Mouse (Mus musculus): ENCODE results near the gene Ank3. TPM values are rescaled to one million over a fixed set of nuclear protein-coding genes. Genes with fewer than 3 reads are reported as not detected.

Gene Ank3
- polyA plus RNA-seq, 1 experiment from 2014 or later: 60.0 TPM

DNA sequence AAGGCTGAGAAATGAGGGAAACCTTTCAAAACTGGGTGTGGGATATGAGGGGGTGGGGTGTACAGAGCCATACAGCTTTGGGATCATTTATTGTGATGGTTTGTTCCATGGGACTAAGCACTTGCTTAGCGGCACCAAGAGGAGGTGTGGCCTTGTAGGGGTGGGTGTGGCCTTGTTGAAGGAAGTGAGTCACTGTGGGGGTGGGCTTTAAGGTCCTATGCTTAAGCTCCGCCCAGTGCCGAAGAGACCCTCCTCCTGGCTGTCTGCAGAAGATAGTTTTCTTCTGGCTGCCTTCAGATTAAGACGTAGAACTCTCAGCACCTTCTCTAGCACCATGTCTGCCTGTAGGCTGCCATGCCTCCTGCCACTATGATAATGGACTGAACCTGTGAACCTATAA is 9.1 kb upstream of the Ank3 start:
- H3K27ac ChIP-seq (ENCODE audit: low read depth, low read length): no peak overlapping the region
- H3K9ac ChIP-seq (ENCODE audit: low read length): no peak overlapping the region
- H3K9me3 ChIP-seq (replicated peaks; ENCODE audit: control insufficient read depth, low read length): no peaks in the 10 kb centered on the region
- DNase-seq (ENCODE audit: low spot score): no peak
- H3K27me3 ChIP-seq (replicated peaks; ENCODE audit: control insufficient read depth, insufficient read depth, low read length): no peaks in the 10 kb centered on the region
- H3K36me3 ChIP-seq (ENCODE audit: control insufficient read depth, insufficient read depth, low read length): no peaks in the 10 kb centered on the region
- H3K4me3 ChIP-seq (ENCODE audit: low read depth, low read length): no peak overlapping the region
- no peaks in the 10 kb centered on the region for H3K4me1 ChIP-seq (ENCODE audit: control insufficient read depth, insufficient read depth, low read length)
- WGBS: 91% methylated on average over 4 of the region's 4 CpGs
- H3K4me2 ChIP-seq (ENCODE audit: low read length): no peak overlapping the region
- ATAC-seq: no peak

DNA sequence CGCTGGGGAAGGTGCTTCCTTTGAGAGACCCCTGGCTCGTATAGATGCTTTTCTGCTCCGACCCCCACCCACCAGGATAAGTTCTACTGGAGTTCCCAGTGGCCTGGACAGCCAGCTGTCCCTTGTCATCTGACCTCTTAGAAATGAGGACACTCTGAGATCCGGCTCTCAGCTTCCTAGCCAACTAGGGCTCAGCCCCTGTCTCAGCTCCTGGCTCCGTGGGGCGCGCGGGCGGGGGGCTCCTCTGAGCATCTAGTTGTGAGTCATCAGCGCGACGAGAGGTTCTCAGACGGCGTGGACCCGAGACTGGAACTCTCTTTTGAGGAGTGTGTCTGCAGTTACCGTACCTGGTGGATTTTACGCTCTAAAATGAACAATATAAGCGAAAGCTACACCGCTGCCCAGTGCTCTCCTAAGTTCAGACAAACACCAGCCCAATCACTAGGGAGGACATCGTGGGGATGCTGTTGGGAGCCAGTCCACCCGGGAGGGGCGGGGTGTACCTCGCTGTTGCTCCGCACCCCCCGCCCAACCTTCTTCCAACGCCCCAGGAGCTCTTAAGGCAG is 293 bp upstream of the Ank3 start:
- peak overlapping the region; percentile 100 for H3K4me2 ChIP-seq (ENCODE audit: low read length)
- DNase-seq (ENCODE audit: low spot score): peak; percentile 22
- no peaks in the 10 kb centered on the region for H3K9me3 ChIP-seq (replicated peaks; ENCODE audit: control insufficient read depth, low read length)
- H3K27ac ChIP-seq (ENCODE audit: low read depth, low read length): no peak overlapping the region
- ATAC-seq: peak; percentile 35
- peak overlapping the region; percentile 57 for H3K9ac ChIP-seq (ENCODE audit: low read length)
- peaks cover 8% of the 10 kb centered on the region; the same call in 1 of the 2 replicates for H3K4me1 ChIP-seq (ENCODE audit: control insufficient read depth, insufficient read depth, low read length)
- peaks cover 31% of the 10 kb centered on the region for H3K27me3 ChIP-seq (replicated peaks; ENCODE audit: control insufficient read depth, insufficient read depth, low read length)
- H3K36me3 ChIP-seq (ENCODE audit: control insufficient read depth, insufficient read depth, low read length): no peaks in the 10 kb centered on the region
- WGBS: under 1% methylated on average over 26 of the region's 26 CpGs
- peak overlapping the region; percentile 56 for H3K4me3 ChIP-seq (ENCODE audit: low read depth, low read length)

DNA sequence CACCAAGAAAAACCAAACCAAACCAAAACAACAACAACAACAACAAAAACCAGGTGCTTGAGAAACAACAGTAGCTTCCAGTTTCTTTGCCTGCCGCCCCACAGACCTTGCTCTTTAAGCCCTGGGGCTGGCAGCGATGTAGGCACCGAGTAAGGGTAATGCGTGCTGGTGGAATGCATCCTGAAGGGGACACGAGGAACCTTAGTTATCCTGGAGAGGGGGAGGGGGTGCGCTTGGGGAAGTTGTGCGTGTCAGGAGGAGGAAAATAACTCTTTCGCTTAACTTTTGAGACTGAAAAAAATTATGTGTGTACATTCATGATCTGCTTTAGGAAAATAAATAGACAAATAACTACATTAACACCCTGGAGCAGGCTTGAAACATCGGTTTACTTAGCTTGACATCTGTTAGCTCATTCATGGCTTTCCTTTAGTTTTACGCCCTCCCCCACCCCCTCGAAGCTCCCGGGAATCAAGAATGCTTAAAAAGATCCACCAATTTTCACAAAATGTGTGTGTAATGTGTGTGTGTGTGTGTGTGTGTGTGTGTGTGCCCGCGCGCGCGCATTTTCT is 1.3 kb downstream of the Ank3 start:
- H3K9me3 ChIP-seq (replicated peaks; ENCODE audit: control insufficient read depth, low read length): no peaks in the 10 kb centered on the region
- H3K27me3 ChIP-seq (replicated peaks; ENCODE audit: control insufficient read depth, insufficient read depth, low read length): peaks cover 31% of the 10 kb centered on the region
- peak overlapping the region; percentile 56 for H3K4me3 ChIP-seq (ENCODE audit: low read depth, low read length)
- peaks cover 8% of the 10 kb centered on the region; the same call in 1 of the 2 replicates for H3K4me1 ChIP-seq (ENCODE audit: control insufficient read depth, insufficient read depth, low read length)
- DNase-seq (ENCODE audit: low spot score) (peak; percentile 48), ATAC-seq (no peak)
- H3K9ac ChIP-seq (ENCODE audit: low read length): no peak overlapping the region
- H3K27ac ChIP-seq (ENCODE audit: low read depth, low read length): no peak overlapping the region
- WGBS: 2% methylated on average over 17 of the region's 17 CpGs
- peak overlapping the region; percentile 100 for H3K4me2 ChIP-seq (ENCODE audit: low read length)
- H3K36me3 ChIP-seq (ENCODE audit: control insufficient read depth, insufficient read depth, low read length): no peaks in the 10 kb centered on the region

GRCm38 (mm10) chr10:69405431-69405830 is 6.9 kb downstream of the Ank3 start:
- Histone ChIP-seq H3K27ac (ENCODE audit: low read depth, low read length) (no peak overlapping the region), H3K9me3 (replicated peaks; ENCODE audit: control insufficient read depth, low read length) (no peaks in the 10 kb centered on the region), H3K4me3 (ENCODE audit: low read depth, low read length) (no peak overlapping the region), H3K4me2 (ENCODE audit: low read length) (no peak overlapping the region), H3K36me3 (ENCODE audit: control insufficient read depth, insufficient read depth, low read length) (no peaks in the 10 kb centered on the region), H3K4me1 (ENCODE audit: control insufficient read depth, insufficient read depth, low read length) (peaks cover 1% of the 10 kb centered on the region; the same call in 1 of the 2 replicates), H3K27me3 (replicated peaks; ENCODE audit: control insufficient read depth, insufficient read depth, low read length) (peaks cover 6% of the 10 kb centered on the region; the same call in 1 of the 2 replicates), H3K9ac (ENCODE audit: low read length) (no peak overlapping the region)
- ATAC-seq: no peak
- 83% methylated on average over 4 of the region's 4 CpGs for WGBS
- DNase-seq (ENCODE audit: low spot score): no peak

GRCm38 (mm10) chr10:69414888-69415287 is 16.3 kb downstream of the Ank3 start:
- H3K4me2 ChIP-seq (ENCODE audit: low read length): no peak overlapping the region
- no peak overlapping the region for H3K27ac ChIP-seq (ENCODE audit: low read depth, low read length)
- H3K9me3 ChIP-seq (replicated peaks; ENCODE audit: control insufficient read depth, low read length): no peaks in the 10 kb centered on the region
- no peak overlapping the region for H3K9ac ChIP-seq (ENCODE audit: low read length)
- no peaks in the 10 kb centered on the region for H3K27me3 ChIP-seq (replicated peaks; ENCODE audit: control insufficient read depth, insufficient read depth, low read length)
- 65% methylated on average over 12 of the region's 12 CpGs for WGBS
- DNase-seq (ENCODE audit: low spot score): no peak
- H3K4me1 ChIP-seq (ENCODE audit: control insufficient read depth, insufficient read depth, low read length): no peaks in the 10 kb centered on the region
- ATAC-seq: no peak
- H3K4me3 ChIP-seq (ENCODE audit: low read depth, low read length): no peak overlapping the region
- H3K36me3 ChIP-seq (ENCODE audit: control insufficient read depth, insufficient read depth, low read length): no peaks in the 10 kb centered on the region

GRCm38 (mm10) chr10:69418716-69419115 is 20.1 kb downstream of the Ank3 start:
- WGBS: 91% methylated on average over 8 of the region's 8 CpGs
- Histone ChIP-seq H3K4me2 (ENCODE audit: low read length) (no peak overlapping the region), H3K27me3 (replicated peaks; ENCODE audit: control insufficient read depth, insufficient read depth, low read length) (no peaks in the 10 kb centered on the region), H3K4me3 (ENCODE audit: low read depth, low read length) (no peak overlapping the region), H3K9ac (ENCODE audit: low read length) (no peak overlapping the region), H3K9me3 (replicated peaks; ENCODE audit: control insufficient read depth, low read length) (no peaks in the 10 kb centered on the region), H3K27ac (ENCODE audit: low read depth, low read length) (no peak overlapping the region), H3K36me3 (ENCODE audit: control insufficient read depth, insufficient read depth, low read length) (no peaks in the 10 kb centered on the region), H3K4me1 (ENCODE audit: control insufficient read depth, insufficient read depth, low read length) (no peaks in the 10 kb centered on the region)
- ATAC-seq: no peak
- no peak for DNase-seq (ENCODE audit: low spot score)

DNA sequence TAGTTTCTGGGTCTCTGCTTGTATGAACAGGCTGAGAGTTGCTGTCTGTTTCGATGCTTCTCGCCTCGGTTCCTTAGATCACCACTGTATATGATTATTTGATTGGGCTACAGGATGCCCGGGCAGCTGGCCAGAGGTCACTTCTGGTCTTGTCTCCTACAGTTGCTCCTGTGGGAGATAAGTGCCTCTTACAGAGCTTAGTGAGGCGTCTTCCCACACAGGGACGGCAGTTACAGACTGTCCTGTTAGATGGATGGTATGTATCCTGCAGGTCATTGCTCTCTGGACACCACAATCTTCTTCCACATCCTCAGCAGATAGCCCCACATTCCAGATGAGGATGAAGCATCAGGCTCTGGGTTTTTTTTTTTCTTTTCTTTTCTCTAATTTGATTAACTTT is 21.7 kb downstream of the Ank3 start:
- H3K9ac ChIP-seq (ENCODE audit: low read length): no peak overlapping the region
- no peak for ATAC-seq

GRCm38 (mm10) chr10:69424051-69424450 is 25.5 kb downstream of the Ank3 start:
- no peak for DNase-seq (ENCODE audit: low spot score)
- Histone ChIP-seq H3K9ac (ENCODE audit: low read length) (no peak overlapping the region), H3K4me1 (ENCODE audit: control insufficient read depth, insufficient read depth, low read length) (no peaks in the 10 kb centered on the region), H3K9me3 (replicated peaks; ENCODE audit: control insufficient read depth, low read length) (no peaks in the 10 kb centered on the region), H3K4me3 (ENCODE audit: low read depth, low read length) (no peak overlapping the region), H3K27ac (ENCODE audit: low read depth, low read length) (no peak overlapping the region), H3K4me2 (ENCODE audit: low read length) (no peak overlapping the region), H3K36me3 (ENCODE audit: control insufficient read depth, insufficient read depth, low read length) (no peaks in the 10 kb centered on the region), H3K27me3 (replicated peaks; ENCODE audit: control insufficient read depth, insufficient read depth, low read length) (no peaks in the 10 kb centered on the region)
- WGBS: 89% methylated on average over 3 of the region's 3 CpGs
- no peak for ATAC-seq

More for the DNA sequence above, 21.7 kb downstream of the Ank3 start:
- H3K9me3 ChIP-seq (replicated peaks; ENCODE audit: control insufficient read depth, low read length): no peaks in the 10 kb centered on the region
- H3K27me3 ChIP-seq (replicated peaks; ENCODE audit: control insufficient read depth, insufficient read depth, low read length): no peaks in the 10 kb centered on the region
- H3K4me3 ChIP-seq (ENCODE audit: low read depth, low read length): no peak overlapping the region
- WGBS: 91% methylated on average over 6 of the region's 6 CpGs
- H3K27ac ChIP-seq (ENCODE audit: low read depth, low read length): no peak overlapping the region
- no peak for DNase-seq (ENCODE audit: low spot score)
- H3K36me3 ChIP-seq (ENCODE audit: control insufficient read depth, insufficient read depth, low read length): no peaks in the 10 kb centered on the region
- no peak overlapping the region for H3K4me2 ChIP-seq (ENCODE audit: low read length)
- H3K4me1 ChIP-seq (ENCODE audit: control insufficient read depth, insufficient read depth, low read length): no peaks in the 10 kb centered on the region

DNA sequence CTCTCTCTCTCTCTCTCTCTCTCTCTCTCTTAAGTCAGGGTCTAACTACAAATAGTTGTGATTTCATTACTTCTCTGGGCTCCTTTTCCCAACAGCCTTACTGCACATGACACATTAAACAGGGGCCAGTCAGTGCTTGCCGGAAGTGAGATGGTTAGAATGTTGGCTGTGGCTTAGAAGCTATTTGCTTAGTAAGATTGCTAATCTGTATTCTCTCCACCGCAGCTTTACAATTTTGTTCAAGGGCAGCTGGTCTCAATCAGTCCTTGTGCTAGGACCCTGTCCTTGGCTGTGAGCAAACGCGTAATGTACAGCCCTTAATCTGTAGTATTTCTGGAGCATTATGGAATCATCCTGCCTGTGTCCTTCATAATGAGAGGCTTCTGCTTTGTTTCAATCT is 31.6 kb downstream of the Ank3 start:
- no peaks in the 10 kb centered on the region for H3K4me1 ChIP-seq (ENCODE audit: control insufficient read depth, insufficient read depth, low read length)
- DNase-seq (ENCODE audit: low spot score) (no peak), ATAC-seq (no peak)
- WGBS: 86% methylated on average over 4 of the region's 4 CpGs
- no peak overlapping the region for H3K9ac ChIP-seq (ENCODE audit: low read length)
- no peaks in the 10 kb centered on the region for H3K36me3 ChIP-seq (ENCODE audit: control insufficient read depth, insufficient read depth, low read length)
- no peaks in the 10 kb centered on the region for H3K9me3 ChIP-seq (replicated peaks; ENCODE audit: control insufficient read depth, low read length)
- H3K27me3 ChIP-seq (replicated peaks; ENCODE audit: control insufficient read depth, insufficient read depth, low read length): no peaks in the 10 kb centered on the region
- H3K4me3 ChIP-seq (ENCODE audit: low read depth, low read length): no peak overlapping the region
- H3K4me2 ChIP-seq (ENCODE audit: low read length): no peak overlapping the region
- no peak overlapping the region for H3K27ac ChIP-seq (ENCODE audit: low read depth, low read length)

Data from forebrain, embryonic 14.5 days (tissue).